Mouse (Mus musculus): ENCODE measurements around the gene Chuk. TPM values are rescaled to one million over a fixed set of nuclear protein-coding genes. Genes with fewer than 3 reads are reported as not detected.

The Chuk gene
- 10 to 100 TPM; 72.9 to 80.4 TPM for polyA plus RNA-seq (2017; shearing (Covaris generic))

DNA sequence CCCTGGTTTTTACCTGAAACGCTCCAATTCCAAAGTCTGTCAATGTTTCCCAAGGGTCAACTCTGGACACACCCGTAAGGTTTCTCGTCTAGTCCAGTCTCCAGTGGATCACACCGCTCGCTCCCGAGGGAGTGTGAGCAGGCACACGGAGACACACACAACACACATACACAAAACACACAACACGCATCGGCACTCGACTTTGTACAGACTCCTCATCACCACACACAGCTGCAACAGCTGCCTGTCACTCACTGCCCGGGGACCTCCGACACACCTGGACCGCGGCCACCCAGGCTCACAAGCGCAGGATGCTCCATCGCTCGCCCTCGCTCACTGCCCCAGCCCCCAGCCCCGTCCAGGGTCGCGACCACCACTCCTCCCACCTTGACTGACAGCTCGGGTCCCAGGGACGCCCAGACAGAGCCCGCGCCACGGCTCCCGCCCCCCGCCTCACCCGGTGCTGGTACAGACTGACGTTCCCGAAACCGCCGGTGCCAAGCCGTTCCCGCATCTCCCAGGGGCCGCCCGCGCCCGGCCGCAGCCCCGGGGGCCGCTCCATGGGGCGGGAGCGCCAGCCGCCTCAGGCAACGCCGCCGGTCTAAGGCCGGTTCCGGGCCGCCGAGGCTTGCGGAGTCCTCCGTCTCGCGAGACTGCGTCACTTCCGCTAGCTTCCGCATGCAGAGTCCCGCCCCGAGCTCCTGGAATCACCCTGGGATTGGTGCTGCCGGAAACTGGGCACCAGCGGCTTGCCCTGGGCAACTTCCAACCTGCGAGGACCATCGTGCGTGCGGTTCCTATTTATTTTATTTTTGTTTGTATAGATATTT, at the start of gene Chuk:
Chuk (minus strand) TSS at position 650 of the 830 bp plus-strand sequence.

DNA sequence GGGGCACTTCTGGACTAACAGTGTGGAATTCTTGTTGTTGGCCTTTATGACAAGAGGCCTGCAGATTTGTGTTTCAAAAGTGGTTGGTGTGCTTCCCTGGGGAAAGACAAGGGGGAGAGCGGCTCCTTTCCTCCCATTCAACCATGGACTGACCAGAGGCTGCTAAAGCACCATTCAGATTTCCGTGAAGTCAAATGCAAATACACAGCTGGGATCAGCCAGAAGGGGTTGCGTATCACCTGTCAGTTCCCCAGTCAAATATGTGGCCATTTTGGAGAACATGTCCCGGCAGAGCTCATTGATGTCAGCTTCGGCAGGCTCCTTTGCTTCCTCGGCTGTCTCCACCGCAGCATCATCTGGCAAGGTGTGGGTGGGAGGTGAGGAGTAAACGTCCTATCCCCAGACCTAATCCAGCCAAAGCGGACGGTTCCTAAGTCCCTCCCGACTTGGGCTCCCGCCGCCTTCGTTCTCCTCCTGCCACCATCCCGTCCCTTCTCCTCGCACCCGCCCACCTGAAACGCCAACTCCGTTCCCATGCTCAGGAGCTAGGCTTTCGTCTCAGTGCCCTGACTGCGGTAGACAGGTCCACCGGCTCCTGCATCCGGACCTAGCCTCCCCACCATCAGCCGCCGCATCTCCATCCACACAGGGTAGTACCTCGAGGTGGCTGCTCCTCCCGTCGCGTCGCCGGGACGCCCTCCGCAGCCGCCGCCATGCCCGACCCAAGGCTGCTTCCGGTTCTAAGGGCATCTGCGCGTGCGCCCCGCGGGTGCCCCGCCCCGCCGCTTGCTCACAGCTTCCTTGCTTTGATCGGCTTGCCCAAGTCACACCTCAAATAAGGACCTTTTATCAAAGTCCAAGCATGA, 38.7 kb upstream of the Chuk start, which contains the start of gene Bloc1s2:
Bloc1s2 (minus strand) TSS at position 745 of the 866 bp plus-strand sequence.

DNA sequence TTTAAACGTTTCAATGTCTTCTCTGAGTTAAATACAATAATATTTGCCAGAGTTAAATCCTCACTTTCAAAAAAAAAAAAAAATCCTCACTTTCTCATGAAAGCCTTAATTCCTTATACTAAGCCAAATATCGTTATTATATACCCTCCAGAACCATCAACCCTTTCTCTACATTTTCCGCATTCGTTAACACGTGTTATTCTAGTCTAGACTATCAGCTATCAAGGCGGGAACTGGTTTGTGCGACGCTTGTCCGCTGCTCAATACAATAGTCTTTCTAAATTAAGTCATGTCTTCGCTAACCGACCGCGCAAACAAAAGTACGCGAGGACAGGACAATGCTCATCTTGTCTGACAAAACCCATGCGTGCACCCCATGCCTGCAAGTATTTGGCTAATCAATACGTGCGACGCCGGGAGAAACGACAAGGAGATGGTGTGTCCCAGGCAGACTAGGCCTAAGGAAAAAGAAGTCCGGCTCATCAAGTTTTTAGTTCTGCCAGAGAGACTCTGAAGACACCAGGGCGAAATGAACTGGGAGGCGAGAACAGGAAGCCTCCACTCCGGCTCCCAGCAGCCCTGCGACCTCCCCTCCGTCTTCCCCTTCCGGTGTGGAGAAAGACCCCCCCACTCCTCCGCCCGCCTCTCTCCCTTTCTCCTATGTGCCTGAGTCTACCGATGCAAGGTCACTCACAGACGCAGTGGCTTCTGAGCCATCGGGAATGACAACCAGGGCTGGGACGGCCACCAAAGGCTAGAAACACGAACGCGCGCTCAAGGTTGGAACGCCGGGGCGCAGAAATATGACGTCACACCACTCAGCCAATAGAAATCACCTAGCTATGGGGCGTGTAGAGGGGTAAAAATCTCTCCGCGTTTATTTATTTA, 28.0 kb upstream of the Chuk start, which contains the start of gene Cwf19l1:
Cwf19l1 (minus strand) TSS at position 805 of the 888 bp plus-strand sequence.

DNA sequence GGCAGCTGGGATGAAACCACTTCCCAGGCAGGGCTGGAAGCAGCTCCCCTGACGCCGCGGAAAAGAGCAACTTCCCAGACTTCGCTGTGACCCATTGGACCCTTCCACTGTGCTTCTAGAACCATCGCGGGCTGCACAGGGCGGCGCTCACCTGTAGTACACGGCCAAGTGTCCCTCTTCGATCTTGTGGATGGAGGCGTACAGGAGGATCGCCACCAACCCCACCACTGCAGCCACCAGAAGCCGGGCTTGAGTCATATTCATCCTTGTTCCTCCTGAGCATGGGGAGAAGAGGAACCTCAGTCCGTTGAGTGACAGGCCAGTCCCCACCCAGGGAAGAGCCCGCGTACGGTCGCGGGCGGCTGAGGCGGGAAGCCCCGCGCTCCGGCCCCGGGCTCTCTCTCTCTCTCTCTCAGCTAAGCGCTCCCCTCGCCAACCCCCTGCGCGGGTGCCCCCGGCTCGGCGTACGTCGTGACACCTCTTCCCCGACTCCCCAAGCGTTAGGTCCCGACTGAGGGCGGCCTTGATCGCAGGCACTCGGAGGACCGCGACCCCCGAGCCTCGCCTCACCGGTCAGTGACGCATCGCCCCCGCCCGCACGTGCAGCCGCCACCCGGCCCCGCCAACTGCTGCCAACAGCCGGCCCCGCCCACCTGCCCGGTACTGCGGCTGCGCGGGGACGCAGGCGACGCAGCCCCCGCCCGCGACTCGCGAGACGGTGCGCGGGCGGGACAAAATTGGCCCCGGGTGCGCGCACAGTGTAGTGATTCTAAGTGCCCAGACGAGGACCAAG, 38.0 kb downstream of the Chuk start, which contains the start of gene Erlin1:
Erlin1 (minus strand) TSS at position 665 of the 793 bp plus-strand sequence.

DNA sequence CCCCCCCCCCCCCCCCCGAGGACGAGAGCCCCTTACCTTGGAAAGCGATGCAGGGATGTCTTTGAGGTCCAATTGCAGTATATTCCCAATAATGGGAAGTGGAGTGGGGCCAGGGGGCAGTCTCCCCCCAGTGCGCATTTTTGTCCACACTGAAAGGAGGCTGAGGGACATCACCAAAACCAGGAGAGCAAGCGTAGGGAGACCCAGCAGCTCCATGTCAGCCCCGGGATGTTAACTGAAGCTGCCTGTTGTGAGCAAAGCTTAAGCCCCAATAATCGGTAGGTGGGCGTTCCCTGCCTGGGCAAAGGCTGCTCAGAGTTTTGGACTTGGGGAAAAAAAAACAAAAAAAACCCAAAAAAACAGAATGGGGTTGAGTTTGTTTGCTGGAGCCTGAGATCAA, 78.3 kb downstream of the Chuk start, which contains the start of gene Cyp2c23:
Cyp2c23 (minus strand) TSS at position 237 of the 400 bp plus-strand sequence.

Other genes with a start within 250 kb of the Chuk start
- 10 to 100 TPM in 1 of 2 experiments, 1 to 10 TPM in 1; 7.0 to 10.1 TPM for gene Dnmbp, start 167.3 kb downstream of the Chuk start, polyA plus RNA-seq (2017; shearing (Covaris generic))
- under 1 TPM in 1 of 2 experiments, not detected in 1; 0.44 TPM for gene Cpn1, start 120.9 kb downstream of the Chuk start, polyA plus RNA-seq (2017; shearing (Covaris generic))
- under 1 TPM; 0.24 to 0.45 TPM for gene Cyp2c23, start 78.3 kb downstream of the Chuk start, polyA plus RNA-seq (2017; shearing (Covaris generic))
- 10 to 100 TPM in 1 of 2 experiments, 1 to 10 TPM in 1; 9.7 to 12.9 TPM for gene Erlin1, start 37.7 kb downstream of the Chuk start, polyA plus RNA-seq (2017; shearing (Covaris generic))
- 10 to 100 TPM; 30.4 to 39.2 TPM for gene Cwf19l1, start 28.4 kb upstream of the Chuk start, polyA plus RNA-seq (2017; shearing (Covaris generic))
- 100 to 1,000 TPM; 110 to 135 TPM for gene Bloc1s2, start 39.0 kb upstream of the Chuk start, polyA plus RNA-seq (2017; shearing (Covaris generic))
- gene Pkd2l1, start 85.0 kb upstream of the Chuk start, polyA plus RNA-seq (2017; shearing (Covaris generic)), result 1 to 10 TPM in 1 of 2 experiments, under 1 TPM in 1; 0.13 to 1.0 TPM
- under 1 TPM; 0.05 to 0.53 TPM for gene Scd3, start 95.8 kb upstream of the Chuk start, polyA plus RNA-seq (2017; shearing (Covaris generic))
- 10 to 100 TPM; 40.0 to 40.1 TPM for gene Scd2, start 186.2 kb upstream of the Chuk start, polyA plus RNA-seq (2017; shearing (Covaris generic))
- gene Scd4, start 225.6 kb upstream of the Chuk start, polyA plus RNA-seq (2017; shearing (Covaris generic)), result 1 to 10 TPM in 1 of 2 experiments, under 1 TPM in 1; 0.31 to 1.7 TPM